ENCODE assay signal across 8 mouse cellular contexts in the genomic region with DNA sequence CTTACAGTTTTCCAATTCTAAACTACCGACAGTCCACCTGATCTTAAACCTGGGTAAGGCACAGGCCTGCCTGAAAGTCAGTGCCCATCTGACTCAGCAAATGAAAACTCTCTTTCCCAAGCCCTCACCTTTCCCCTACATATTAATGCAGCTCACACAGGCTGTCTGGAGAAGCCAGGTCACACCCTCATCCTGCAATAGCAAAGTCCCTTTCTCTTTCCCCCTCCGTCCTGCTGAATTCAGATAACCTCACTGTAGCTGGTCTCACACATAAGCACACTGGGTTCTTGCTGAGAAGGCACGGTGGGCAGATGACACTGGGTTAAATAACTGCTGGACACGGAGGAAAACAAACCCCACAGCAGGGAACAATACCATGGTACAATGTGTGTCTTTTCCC. TPM values are rescaled to one million over a fixed set of nuclear protein-coding genes. Genes with fewer than 3 reads are reported as not detected.
DNase-seq lines count a peak whose midpoint lies in the region; ATAC-seq lines count a peak whose summit lies in the region.

No protein-coding gene starts in this region.

- H3K36me3 ChIP-seq in forebrain, embryonic 14.5 days (ENCODE audit: control insufficient read depth, insufficient read depth, low read length) = no peaks in the 10 kb centered on the region
- H3K36me3 ChIP-seq in forebrain, embryonic 12.5 days (replicated peaks) = no peaks in the 10 kb centered on the region
- no peaks in the 10 kb centered on the region for H3K36me3 ChIP-seq in heart, embryonic 11.5 days (ENCODE audit: control insufficient read depth, insufficient read depth, low read length)
- no peaks in the 10 kb centered on the region; the same call in 1 of the 2 replicates for H3K36me3 ChIP-seq in kidney, embryonic 15.5 days
- no peaks in the 10 kb centered on the region for H3K36me3 ChIP-seq in midbrain, embryonic 11.5 days (ENCODE audit: control insufficient read depth, insufficient read depth, low read length)

- WGBS in forebrain, embryonic 14.5 days = 73% methylated on average over 4 of the region's 4 CpGs
- WGBS in forebrain, embryonic 12.5 days = 72% methylated on average over 4 of the region's 4 CpGs
- WGBS in heart, embryonic 11.5 days (ENCODE audit: insufficient replicate concordance) = 47% methylated on average over 4 of the region's 4 CpGs
- 53% methylated on average over 4 of the region's 4 CpGs for WGBS in kidney, embryonic 15.5 days
- WGBS in midbrain, embryonic 11.5 days = 67% methylated on average over 4 of the region's 4 CpGs

- no peak for DNase-seq in forebrain, embryonic 14.5 days (ENCODE audit: low spot score)
- DNase-seq in lung, postnatal 25 days (ENCODE audit: low spot score) = peak; percentile 34
- no peak for DNase-seq in cerebellum, postnatal 10 days
- DNase-seq in midbrain, embryonic 11.5 days (ENCODE audit: low spot score, missing footprints) = no peak
- DNase-seq in left cerebral cortex, postnatal 14 days (ENCODE audit: low spot score in 2 of 2) = no peak

- H3K9me3 ChIP-seq in forebrain, embryonic 14.5 days (replicated peaks; ENCODE audit: control insufficient read depth, low read length) = no peaks in the 10 kb centered on the region
- no peaks in the 10 kb centered on the region for H3K9me3 ChIP-seq in forebrain, embryonic 12.5 days
- H3K9me3 ChIP-seq in heart, embryonic 11.5 days (replicated peaks; ENCODE audit: control insufficient read depth, low read length) = no peaks in the 10 kb centered on the region
- H3K9me3 ChIP-seq in kidney, embryonic 15.5 days (replicated peaks) = no peaks in the 10 kb centered on the region
- H3K9me3 ChIP-seq in midbrain, embryonic 11.5 days (ENCODE audit: control insufficient read depth, low read length) = no peaks in the 10 kb centered on the region

- no peak for ATAC-seq in forebrain, embryonic 14.5 days
- no peak for ATAC-seq in forebrain, embryonic 12.5 days (ENCODE audit: low FRiP score)
- ATAC-seq in heart, embryonic 11.5 days (replicated peaks; ENCODE audit: insufficient number of reproducible peaks, low FRiP score, low TSS enrichment) = no peak
- ATAC-seq in kidney, embryonic 15.5 days (replicated peaks; ENCODE audit: low FRiP score) = no peak
- no peak for ATAC-seq in midbrain, embryonic 11.5 days (ENCODE audit: low FRiP score)

- no peak overlapping the region for H3K4me3 ChIP-seq in forebrain, embryonic 14.5 days (ENCODE audit: low read depth, low read length)
- H3K4me3 ChIP-seq in forebrain, embryonic 12.5 days (replicated peaks) = no peak overlapping the region
- H3K4me3 ChIP-seq in heart, embryonic 11.5 days (ENCODE audit: low read depth, low read length) = no peak overlapping the region
- peak overlapping the region; percentile 68 for H3K4me3 ChIP-seq in kidney, embryonic 15.5 days (replicated peaks)
- H3K4me3 ChIP-seq in midbrain, embryonic 11.5 days (ENCODE audit: low read depth, low read length) = no peak overlapping the region

- intact Hi-C loops in left cerebral cortex, postnatal 14 days (cut with DNase I) = loop anchor here (10.0 kb wide), 1 partner anchor 293 kb away; a partner anchor contains a TSS

- 0 out of 2 replicates have a peak overlapping the region, but pooled peaks have one; percentile 81 for H3K4me2 ChIP-seq in forebrain, embryonic 14.5 days (ENCODE audit: low read length)
- H3K4me2 ChIP-seq in forebrain, embryonic 12.5 days = no peak overlapping the region
- H3K4me2 ChIP-seq in heart, embryonic 11.5 days = peak overlapping the region; percentile 92; the same call in 1 of the 2 replicates
- H3K4me2 ChIP-seq in kidney, embryonic 15.5 days = peak overlapping the region; percentile 69
- H3K4me2 ChIP-seq in midbrain, embryonic 11.5 days = no peak overlapping the region; the same call in 1 of the 2 replicates

- H3K4me1 ChIP-seq in forebrain, embryonic 14.5 days (ENCODE audit: control insufficient read depth, insufficient read depth, low read length) = peaks cover 6% of the 10 kb centered on the region; the same call in 1 of the 2 replicates
- peaks cover 14% of the 10 kb centered on the region for H3K4me1 ChIP-seq in forebrain, embryonic 12.5 days
- peaks cover 10% of the 10 kb centered on the region for H3K4me1 ChIP-seq in heart, embryonic 11.5 days (ENCODE audit: control insufficient read depth, insufficient read depth, low read length)
- H3K4me1 ChIP-seq in kidney, embryonic 15.5 days = peaks cover 26% of the 10 kb centered on the region
- peaks cover 13% of the 10 kb centered on the region for H3K4me1 ChIP-seq in midbrain, embryonic 11.5 days (ENCODE audit: control insufficient read depth, insufficient read depth, low read length)

- H3K27ac ChIP-seq in forebrain, embryonic 14.5 days (ENCODE audit: low read depth, low read length) = no peak overlapping the region
- H3K27ac ChIP-seq in forebrain, embryonic 12.5 days = no peak overlapping the region
- no peak overlapping the region for H3K27ac ChIP-seq in heart, embryonic 11.5 days (ENCODE audit: low read depth, low read length)
- H3K27ac ChIP-seq in kidney, embryonic 15.5 days = 0 out of 2 replicates have a peak overlapping the region, but pooled peaks have one; percentile 2
- no peak overlapping the region for H3K27ac ChIP-seq in midbrain, embryonic 11.5 days (ENCODE audit: low read depth, low read length)

- H3K9ac ChIP-seq in forebrain, embryonic 14.5 days (ENCODE audit: low read length) = no peak overlapping the region
- H3K9ac ChIP-seq in forebrain, embryonic 12.5 days = no peak overlapping the region
- 0 out of 2 replicates have a peak overlapping the region, but pooled peaks have one; percentile 18 for H3K9ac ChIP-seq in heart, embryonic 11.5 days (ENCODE audit: low read depth, low read length)
- H3K9ac ChIP-seq in kidney, embryonic 15.5 days = no peak overlapping the region
- no peak overlapping the region; the same call in 1 of the 2 replicates for H3K9ac ChIP-seq in midbrain, embryonic 11.5 days (ENCODE audit: low read length)

- no peaks in the 10 kb centered on the region for H3K27me3 ChIP-seq in forebrain, embryonic 14.5 days (replicated peaks; ENCODE audit: control insufficient read depth, insufficient read depth, low read length)
- H3K27me3 ChIP-seq in forebrain, embryonic 12.5 days = no peaks in the 10 kb centered on the region
- H3K27me3 ChIP-seq in heart, embryonic 11.5 days (ENCODE audit: control insufficient read depth, insufficient read depth, low read length) = no peaks in the 10 kb centered on the region
- H3K27me3 ChIP-seq in kidney, embryonic 15.5 days = no peaks in the 10 kb centered on the region
- H3K27me3 ChIP-seq in midbrain, embryonic 11.5 days (ENCODE audit: control insufficient read depth, insufficient read depth, low read length) = no peaks in the 10 kb centered on the region

RNA-seq across cellular contexts. Expression of a gene that starts 1.5 kb away (rescaled TPM):
- 20.3 and 21.0 TPM in 2 replicates for polyA plus RNA-seq in forebrain, embryonic 14.5 days (2014; fragmentation: Nextera tagmentation; extraction: Ambion mirVana)
- 25.1 and 25.4 TPM in 2 replicates for polyA plus RNA-seq in forebrain, embryonic 12.5 days (2016; fragmentation: Nextera tagmentation; extraction: Ambion mirVana)
- 58.2 and 66.2 TPM in 2 replicates for polyA plus RNA-seq in heart, embryonic 11.5 days (2014; fragmentation: Nextera tagmentation; extraction: Ambion mirVana)
- polyA plus RNA-seq in kidney, embryonic 15.5 days (2015; fragmentation: Nextera tagmentation; extraction: Ambion mirVana) = 45.6 and 49.7 TPM in 2 replicates
- 34.2 and 35.5 TPM in 2 replicates for polyA plus RNA-seq in midbrain, embryonic 11.5 days (2014; fragmentation: Nextera tagmentation; extraction: Ambion mirVana)
- 1 to 10 TPM; 7.6 TPM for total RNA-seq in left cerebral cortex, postnatal 14 days (2021)

RNA-seq across cellular contexts. Expression of a gene that starts 32.3 kb away (rescaled TPM):
- polyA plus RNA-seq in forebrain, embryonic 14.5 days (2014; fragmentation: Nextera tagmentation; extraction: Ambion mirVana) = 116 and 127 TPM in 2 replicates
- polyA plus RNA-seq in forebrain, embryonic 12.5 days (2016; fragmentation: Nextera tagmentation; extraction: Ambion mirVana) = 110 and 115 TPM in 2 replicates
- 104 and 106 TPM in 2 replicates for polyA plus RNA-seq in heart, embryonic 11.5 days (2014; fragmentation: Nextera tagmentation; extraction: Ambion mirVana)
- polyA plus RNA-seq in kidney, embryonic 15.5 days (2015; fragmentation: Nextera tagmentation; extraction: Ambion mirVana) = 122 and 135 TPM in 2 replicates
- 130 and 134 TPM in 2 replicates for polyA plus RNA-seq in midbrain, embryonic 11.5 days (2014; fragmentation: Nextera tagmentation; extraction: Ambion mirVana)
- 10 to 100 TPM; 57.9 to 59.3 TPM for total RNA-seq in left cerebral cortex, postnatal 14 days (2021)

RNA-seq across cellular contexts. Expression of a gene that starts 42.4 kb away (rescaled TPM):
- polyA plus RNA-seq in forebrain, embryonic 14.5 days (2014; fragmentation: Nextera tagmentation; extraction: Ambion mirVana) = 151 and 175 TPM in 2 replicates
- 232 and 233 TPM in 2 replicates for polyA plus RNA-seq in forebrain, embryonic 12.5 days (2016; fragmentation: Nextera tagmentation; extraction: Ambion mirVana)
- 112 and 123 TPM in 2 replicates for polyA plus RNA-seq in heart, embryonic 11.5 days (2014; fragmentation: Nextera tagmentation; extraction: Ambion mirVana)
- 199 and 241 TPM in 2 replicates for polyA plus RNA-seq in kidney, embryonic 15.5 days (2015; fragmentation: Nextera tagmentation; extraction: Ambion mirVana)
- 268 and 272 TPM in 2 replicates for polyA plus RNA-seq in midbrain, embryonic 11.5 days (2014; fragmentation: Nextera tagmentation; extraction: Ambion mirVana)
- 10 to 100 TPM; 38.0 to 40.0 TPM for total RNA-seq in left cerebral cortex, postnatal 14 days (2021)

RNA-seq across cellular contexts. Expression of a gene that starts 46.2 kb away (rescaled TPM):
- not detected in 2 replicates for polyA plus RNA-seq in forebrain, embryonic 14.5 days (2014; fragmentation: Nextera tagmentation; extraction: Ambion mirVana)
- not detected in 2 replicates for polyA plus RNA-seq in forebrain, embryonic 12.5 days (2016; fragmentation: Nextera tagmentation; extraction: Ambion mirVana)
- polyA plus RNA-seq in heart, embryonic 11.5 days (2014; fragmentation: Nextera tagmentation; extraction: Ambion mirVana) = not detected in 2 replicates
- polyA plus RNA-seq in kidney, embryonic 15.5 days (2015; fragmentation: Nextera tagmentation; extraction: Ambion mirVana) = not detected in 2 replicates
- polyA plus RNA-seq in midbrain, embryonic 11.5 days (2014; fragmentation: Nextera tagmentation; extraction: Ambion mirVana) = not detected in 2 replicates
- total RNA-seq in left cerebral cortex, postnatal 14 days (2021) = under 1 TPM in 1 of 2 experiments, not detected in 1; 0.37 TPM

Comparison
In these comparisons a context has a peak if more than half of its experiments do, and no peak if none do; other contexts are left out.
1. H3K4me2 ChIP-seq: peak in forebrain, embryonic 14.5 days (single experiment), heart, embryonic 11.5 days (single experiment) and kidney, embryonic 15.5 days (single experiment); none in forebrain, embryonic 12.5 days (single experiment) and midbrain, embryonic 11.5 days (single experiment).